Mouse (Mus musculus) naive thymus-derived CD4-positive, alpha-beta T cell, adult 2 months (primary cell): ENCODE results near the gene Lipk.

Experiments used
- DNase-seq: peaks from one replicate; pipeline ENCODE4 v3.0.0-alpha.2; 2011; ENCODE audit warnings: low read depth

The Lipk gene

DNA sequence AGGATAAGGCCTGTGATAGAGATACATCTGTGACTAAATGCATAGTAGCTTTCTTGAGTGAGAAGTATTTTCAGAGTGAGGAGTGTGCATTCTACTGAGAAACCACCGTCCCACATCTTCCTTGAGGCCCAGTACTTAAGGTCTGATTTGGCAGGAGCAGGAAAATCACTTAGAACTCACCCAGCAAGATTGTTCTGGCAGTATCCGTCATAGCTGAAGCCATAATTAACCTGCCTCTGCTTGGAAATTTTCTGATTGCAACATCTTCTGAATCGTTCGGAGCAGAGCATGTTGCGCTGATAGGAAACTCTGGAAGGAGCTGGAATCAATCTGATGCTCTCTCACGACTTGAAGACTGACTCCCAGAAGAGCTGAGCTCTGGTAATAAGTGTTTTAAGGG lies at the start of gene Lipk:
Gene Lipk, plus strand, starts transcription at position 289 of the 400 bp plus-strand sequence.
- no peak for DNase-seq

DNA sequence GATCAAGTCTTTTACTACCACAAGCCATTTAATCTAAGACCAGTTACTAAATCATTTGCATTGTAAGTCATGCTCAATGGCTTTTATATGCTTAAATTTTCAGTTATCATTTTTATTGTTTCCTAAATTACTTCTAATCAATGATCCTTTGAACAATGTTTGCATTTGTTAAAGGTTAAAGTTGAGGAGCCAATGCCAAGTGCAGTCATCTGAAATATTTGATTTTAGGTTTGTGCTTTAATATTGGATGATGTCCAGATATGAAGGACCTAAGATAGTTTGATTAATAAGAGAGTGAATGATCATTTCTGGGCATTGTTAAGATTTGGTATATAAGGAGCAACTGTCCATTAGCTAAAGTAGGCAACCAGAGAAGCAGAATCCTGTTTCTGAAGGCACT lies 47.2 kb upstream of the Lipk start, which contains the start of gene Lipf:
Gene Lipf, plus strand, starts transcription at position 301 of the 400 bp plus-strand sequence.
- DNase-seq, result no peak

DNA sequence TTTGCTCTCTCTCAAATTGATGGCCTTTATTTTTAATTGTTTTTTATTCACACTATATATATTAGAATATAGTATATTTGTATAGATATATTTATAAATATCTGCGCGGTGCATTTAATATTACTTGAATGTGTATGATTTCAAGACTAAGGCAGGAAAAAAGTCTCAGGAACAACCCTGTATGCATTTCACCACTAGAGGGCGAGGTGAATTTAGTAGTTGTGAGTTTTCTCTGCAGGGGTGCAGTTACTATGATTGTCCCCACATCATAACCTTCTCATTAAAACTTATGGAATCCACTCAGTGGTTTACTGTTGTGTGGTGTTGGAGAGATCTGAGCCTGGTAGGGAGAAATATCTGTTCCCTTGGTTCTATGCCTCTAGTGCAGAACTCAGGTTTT lies 29.1 kb upstream of the Lipk start:
- peak; percentile 39 for DNase-seq

DNA sequence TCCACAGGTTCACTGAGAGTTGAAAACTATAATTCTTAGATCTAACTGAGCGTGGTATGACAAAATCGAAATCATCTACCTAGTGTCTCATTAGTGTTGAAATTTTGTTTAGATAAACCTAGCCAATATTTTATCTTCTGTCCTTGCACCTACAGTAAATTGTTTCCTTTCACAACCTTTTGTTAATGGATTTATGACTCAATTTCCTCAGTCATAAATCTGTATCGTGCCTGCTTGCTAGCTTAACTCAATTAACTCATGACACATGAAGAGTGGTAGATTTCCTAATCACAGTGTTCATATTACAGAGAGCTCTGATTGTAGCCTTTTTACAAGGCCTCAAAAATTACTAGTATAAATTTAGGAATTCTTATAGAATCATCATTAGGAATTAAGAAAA lies 25.0 kb upstream of the Lipk start:
- DNase-seq, result no peak

DNA sequence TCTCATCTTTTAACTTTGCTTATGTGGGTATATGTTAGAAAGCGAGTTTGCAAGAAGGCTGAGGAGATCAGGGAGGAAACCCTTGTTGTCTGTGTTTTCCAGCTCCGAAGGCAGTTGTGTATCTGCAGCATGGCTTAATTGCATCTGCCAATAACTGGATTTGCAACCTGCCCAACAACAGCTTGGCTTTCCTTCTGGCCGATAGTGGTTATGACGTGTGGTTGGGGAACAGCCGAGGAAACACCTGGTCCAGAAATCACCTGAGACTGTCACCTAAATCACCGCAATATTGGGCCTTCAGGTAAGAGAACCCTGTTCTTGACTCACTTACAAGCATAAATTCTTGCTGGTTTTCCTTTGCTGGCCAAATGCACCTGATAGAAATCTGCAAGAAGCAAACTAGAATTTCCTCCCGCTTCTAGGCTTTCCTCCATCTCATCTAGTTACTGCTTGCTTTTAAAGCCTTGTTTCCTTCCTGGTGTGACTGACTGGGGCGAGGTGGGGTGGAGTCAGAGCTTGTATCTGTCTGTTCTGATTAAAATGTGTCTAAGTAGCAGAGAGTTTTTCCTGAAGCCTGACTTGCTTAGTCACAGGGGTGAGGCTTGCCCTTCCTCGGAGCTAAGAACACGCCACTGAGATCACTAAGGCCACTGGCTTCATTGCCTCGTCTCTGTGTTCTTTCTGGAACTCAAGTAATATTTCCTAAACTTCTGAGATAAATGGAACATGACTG lies 13.5 kb downstream of the Lipk start:
- no peak for DNase-seq

DNA sequence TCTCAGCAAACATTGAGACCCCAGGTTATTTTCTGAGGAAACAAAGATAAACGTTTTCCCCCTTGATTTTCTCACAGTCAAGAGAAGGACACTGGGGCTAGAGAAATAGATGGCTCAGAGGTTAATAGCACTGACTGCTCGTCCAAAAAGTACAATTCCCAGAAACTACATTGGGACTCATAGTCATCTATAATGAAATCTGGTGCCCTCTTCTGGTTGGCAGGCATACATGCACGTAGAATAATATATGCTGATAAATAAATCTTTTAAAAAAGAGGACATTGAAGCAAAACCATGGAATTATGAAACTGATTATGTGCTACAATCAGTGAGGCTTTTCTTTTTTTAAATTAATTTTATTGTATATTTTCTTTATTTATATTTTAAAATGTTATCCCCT lies 14.7 kb downstream of the Lipk start:
- DNase-seq, result peak; percentile 34

DNA sequence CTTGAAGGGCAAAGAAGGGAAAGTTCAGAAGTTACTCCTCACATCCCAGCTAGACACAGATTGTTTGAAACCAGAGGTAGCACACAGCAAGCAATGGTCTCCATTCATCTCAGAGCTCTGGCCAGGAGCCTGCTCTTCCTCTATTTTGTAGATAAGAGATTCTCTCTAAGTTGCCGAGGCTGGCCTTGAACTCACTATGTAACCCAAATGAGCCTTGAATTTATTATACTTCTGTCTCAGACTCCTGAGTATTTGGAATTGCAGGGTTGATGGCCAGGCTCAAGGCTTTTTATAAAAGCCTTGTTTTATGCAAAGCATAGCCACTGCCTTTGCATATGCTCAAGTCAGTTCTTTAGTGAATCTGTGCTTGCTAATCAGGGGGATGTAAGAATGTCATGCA lies 31.6 kb downstream of the Lipk start:
- DNase-seq, result no peak

DNA sequence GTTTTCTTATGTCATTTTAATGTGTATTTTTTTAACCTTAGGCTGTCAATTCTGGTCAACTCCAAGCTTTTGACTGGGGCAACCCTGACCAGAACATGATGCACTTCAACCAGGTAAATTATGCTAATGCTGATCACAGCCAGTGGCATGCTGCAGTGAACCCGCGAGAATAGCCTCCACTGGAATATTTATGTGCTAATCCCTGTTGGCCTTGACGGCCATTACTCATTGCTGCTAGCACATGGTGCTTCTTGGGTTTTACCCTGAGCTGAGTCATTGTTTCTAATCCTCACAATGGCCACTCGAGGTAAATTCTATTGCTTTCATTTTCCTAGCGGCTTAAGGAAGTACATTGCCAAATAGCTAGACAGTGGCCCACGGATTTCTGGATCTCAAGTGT lies 34.9 kb downstream of the Lipk start:
- DNase-seq, result no peak

DNA sequence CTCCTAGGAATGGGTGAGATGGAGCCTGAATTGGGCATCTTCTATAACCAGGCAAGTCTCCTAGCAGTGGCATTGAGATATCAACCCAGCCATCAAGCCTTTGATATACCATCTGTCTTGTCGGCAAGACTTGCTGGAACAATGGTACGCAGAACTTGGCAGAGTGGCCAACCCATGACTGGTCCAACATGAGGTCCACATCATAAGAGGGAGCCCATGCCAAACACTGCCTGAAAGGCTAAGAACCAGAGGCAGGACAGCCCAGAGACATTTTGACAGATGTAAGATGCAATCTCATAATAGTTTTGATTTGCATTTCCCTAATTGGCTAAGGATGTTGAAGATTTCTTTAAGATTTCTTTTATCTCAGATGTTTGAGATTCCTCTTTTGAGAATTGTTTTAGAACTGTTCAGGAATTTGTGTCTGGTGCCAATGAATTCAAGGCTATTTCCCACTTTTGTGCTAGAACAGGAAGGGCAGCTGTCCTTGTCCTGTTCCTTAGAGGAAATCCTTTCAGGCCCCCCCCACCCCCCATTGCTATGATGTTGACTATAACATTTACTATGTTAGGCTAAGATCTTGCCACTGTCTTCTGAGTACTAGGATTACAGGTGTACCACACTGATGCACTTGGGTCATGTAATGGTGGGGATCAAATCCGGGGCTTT lies 41.4 kb downstream of the Lipk start:
- no peak for DNase-seq

DNA sequence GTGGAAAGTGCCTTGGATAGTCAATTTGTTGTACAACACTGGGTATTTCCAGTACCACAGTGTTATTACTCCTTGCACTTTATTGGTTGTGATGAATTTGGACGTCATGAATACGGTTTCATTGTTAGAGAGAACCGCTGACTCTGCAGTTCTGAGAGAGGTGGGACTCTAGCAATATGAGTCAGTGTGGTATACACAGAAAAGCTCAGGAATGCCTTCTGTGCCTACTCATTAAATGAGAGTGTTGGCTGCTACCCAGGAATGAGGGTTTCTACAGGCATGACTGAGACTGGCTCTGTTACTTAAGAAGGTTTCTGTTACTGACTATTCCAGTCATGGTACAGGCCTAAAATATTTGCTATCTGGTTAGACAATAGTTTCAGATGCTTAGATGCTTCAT lies 43.4 kb downstream of the Lipk start:
- DNase-seq, result no peak

DNA sequence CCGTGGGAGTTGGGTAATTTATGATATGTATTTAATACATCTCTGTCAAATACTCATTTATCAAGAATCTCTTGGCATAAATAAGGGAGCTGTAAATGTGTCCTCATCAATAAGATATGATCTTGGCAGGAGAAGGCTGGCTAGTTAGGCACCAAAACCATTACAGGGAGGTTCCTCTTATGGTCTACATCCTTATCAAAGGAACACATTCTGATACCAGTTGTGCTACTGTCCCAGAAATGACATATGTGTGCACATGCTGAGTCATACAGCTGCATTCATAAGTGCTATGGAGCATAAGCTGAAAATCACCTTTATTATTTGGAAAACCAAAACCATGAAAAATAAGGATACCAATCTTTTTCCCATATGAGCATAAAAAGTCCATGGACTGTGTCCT lies 55.5 kb downstream of the Lipk start:
- no peak for DNase-seq

DNA sequence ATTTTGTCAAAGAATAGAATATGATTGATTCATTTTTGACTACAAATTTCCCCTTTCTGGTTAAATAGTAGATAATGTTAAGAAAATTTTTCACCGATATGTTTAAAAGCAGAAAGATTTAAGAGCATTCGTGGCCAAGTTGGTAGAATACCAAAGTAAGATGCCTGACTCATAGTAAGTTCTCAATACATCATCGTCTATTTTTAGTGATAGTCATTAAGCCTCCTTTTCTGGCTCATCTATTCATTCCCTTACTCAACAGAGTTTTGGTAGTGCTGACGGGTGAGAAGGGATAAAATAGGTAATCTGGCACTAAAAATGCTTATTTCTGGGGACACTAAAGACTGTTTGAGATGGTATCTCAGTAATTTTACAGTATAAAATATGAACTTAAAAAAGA lies 56.0 kb downstream of the Lipk start:
- DNase-seq, result no peak

DNA sequence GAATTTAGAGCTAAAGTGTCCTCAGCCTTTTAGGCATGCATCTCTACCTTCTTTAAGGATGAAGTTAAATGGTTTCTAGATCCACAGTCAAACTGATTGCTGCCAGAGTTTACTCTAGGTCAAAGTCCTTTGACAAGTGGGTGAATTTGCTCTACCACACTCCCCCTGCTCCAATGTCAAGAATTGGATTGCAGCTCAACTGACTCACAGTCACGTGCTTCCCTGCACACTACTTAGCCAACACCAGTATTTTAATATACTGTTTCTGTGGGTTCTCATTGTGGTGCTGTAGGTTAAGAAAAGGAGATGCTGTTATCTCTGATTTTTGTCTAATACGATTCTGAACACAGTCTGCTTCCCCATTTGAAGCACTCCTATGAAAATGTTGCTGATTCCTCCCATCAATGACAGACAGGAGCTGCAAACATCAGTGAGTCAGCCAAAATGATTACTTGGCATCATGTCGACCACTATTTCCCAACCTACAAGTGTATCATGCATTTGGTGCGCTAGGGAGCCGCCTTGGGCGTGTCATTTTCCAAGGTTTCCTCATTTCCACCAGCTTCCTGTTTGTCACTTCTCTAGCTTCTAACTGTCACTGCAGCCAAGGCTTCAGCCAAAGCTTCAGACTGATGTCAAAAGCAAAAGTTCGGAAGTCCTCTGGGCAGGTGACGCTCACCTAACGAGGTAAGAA lies 58.8 kb downstream of the Lipk start, which contains the start of gene Lipn:
Gene Lipn, plus strand, starts transcription at position 580 of the 694 bp plus-strand sequence.
- no peak for DNase-seq

DNA sequence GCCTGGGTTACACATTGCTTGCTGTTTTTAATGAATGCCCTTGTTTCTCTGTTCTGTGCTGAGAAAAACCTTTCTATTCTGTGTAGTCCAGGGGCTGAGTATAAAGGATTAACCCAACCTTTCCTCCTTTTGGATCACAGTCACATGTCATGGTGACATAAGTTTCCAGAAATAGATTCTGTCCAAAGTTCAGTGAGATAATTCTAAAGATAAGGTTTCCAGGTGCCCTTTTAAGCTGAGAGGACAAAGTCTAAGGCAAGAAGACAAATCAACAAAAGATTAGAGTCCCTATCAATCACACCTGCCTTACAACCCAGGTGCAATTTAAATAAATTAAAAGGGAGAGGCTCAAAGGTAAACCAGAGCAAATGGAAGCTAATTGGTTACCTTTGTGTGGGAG lies 66.1 kb downstream of the Lipk start:
- no peak for DNase-seq

DNA sequence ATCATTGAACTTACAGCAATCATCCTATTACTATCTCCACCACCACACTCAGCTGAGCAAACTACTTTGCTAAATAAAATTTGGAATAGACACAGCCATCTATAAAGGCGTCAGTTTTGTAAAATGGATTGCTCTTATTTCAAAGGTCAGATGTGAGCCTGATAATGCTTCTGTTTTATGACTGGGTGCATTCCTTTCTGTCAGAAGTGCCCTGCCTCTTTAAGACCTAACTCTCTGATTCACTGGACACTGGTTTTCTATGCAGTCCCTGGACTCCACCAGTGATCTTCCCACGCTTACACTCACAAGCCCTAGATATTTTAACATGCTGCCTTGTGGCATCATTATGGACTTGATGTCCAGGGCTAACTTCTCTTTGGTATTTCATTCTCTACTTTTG lies 70.0 kb downstream of the Lipk start:
- no peak for DNase-seq

DNA sequence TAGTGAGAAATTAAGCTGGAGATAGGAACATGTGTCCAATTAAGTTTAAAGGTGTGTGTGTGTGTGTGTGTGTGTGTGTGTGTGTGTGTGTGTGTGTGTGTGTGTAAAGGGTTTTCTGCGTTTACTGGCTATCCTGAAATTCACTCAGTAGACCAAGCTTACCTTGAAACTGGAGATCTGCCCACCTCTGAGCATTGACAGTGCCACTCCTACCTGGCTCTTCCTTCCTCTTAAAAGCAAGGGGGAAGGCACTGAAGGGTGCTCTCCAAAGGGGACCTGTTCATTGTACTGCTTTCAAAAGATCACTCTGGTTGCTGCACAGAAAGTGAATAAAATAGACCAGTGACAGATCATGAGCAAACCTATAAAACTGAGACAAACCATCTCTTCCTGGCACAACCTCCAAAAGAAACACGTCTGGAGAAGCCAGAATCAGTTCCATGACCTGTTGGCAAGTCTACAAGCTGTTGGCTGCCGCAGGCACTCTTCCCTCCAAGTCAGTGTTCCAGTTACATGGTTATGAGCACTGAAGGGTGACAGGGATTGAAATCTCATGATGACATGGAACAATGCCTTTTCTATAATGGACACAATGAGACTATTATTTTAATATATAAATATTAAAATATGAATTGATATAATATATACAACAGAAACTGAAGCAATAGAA lies 81.1 kb downstream of the Lipk start:
- DNase-seq, result no peak

DNA sequence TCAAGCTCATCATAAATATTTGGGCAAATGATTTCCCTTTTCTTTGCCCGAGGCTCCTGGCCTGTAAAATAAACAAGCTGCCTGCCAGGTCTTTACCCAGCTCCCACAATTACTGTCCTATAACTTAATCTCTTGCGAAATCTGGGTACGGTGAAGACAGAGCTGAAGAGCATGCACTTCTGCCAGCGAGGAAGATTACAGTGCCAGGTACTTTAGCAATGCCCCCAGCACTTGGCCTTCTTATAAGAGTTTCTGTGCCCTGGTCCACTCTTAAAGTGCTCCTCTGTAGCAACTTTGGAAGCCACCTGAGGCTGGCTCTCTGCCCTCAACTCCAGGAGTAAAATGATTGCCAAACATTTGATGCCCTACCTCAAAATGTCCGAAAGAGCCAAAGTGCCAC lies 87.3 kb downstream of the Lipk start:
- DNase-seq, result no peak

DNA sequence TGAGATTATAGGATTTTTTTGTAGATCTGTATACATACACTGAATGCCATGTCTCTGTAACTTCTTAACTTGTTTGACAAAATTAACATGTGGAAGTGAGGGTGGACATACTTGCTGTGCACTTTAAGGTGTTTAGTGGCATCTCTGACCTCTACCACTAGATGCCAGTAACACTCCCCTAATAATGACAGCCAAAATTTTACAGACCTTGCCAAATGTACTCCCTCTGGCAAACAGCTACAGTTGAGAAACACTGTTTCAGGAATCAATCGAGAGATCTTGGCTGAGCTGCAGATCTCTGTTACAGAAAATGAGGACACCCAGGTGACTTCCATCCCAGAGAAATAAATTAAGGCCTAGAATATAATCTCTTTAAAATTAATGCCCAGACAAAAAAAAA lies 88.1 kb downstream of the Lipk start:
- no peak for DNase-seq
